Mouse (Mus musculus) lung, embryonic 15.5 days (tissue): Measurements from ENCODE around the gene Mef2d. TPM values are rescaled to one million over a fixed set of nuclear protein-coding genes. Genes with fewer than 3 reads are reported as not detected.
A peak's percentile ranks its signal among the peaks of the same experiment; 100 is the strongest.

Experiments
- ATAC-seq: fragments of 200-750 bp; cut with Nextera tagmentation; 2 replicates; pipeline ENCODE4 v1.8.0; 2017; ENCODE audit warnings: moderate number of reproducible peaks, borderline replicate concordance; ENCODE audit not compliant: low FRiP score, low TSS enrichment; ENCODE audit errors: extremely low read depth
- H3K27ac ChIP-seq: fragments of 300-500 bp; sonication (generic); 2 replicates; pipeline ENCODE4 v1.5.1; 2015; ENCODE audit warnings: moderate library complexity, mild to moderate bottlenecking, inconsistent platforms
- H3K27me3 ChIP-seq: fragments of 300-500 bp; sonication (generic); 2 replicates; pipeline ENCODE4 v1.6.1; 2015; ENCODE audit warnings: inconsistent platforms
- H3K36me3 ChIP-seq: fragments of 300-500 bp; sonication (generic); 2 replicates; pipeline ENCODE4 v1.6.1; 2015; ENCODE audit warnings: inconsistent platforms
- H3K4me1 ChIP-seq: fragments of 300-500 bp; sonication (generic); 2 replicates; pipeline ENCODE4 v1.6.1; 2015; ENCODE audit warnings: inconsistent platforms
- H3K4me2 ChIP-seq: fragments of 300-500 bp; sonication (generic); 2 replicates; pipeline ENCODE4 v1.6.1; 2015; ENCODE audit warnings: inconsistent platforms, mild to moderate bottlenecking, moderate library complexity
- H3K4me3 ChIP-seq: fragments of 300-500 bp; sonication (generic); 2 replicates; pipeline ENCODE4 v1.5.1; 2015; ENCODE audit warnings: mild to moderate bottlenecking, inconsistent platforms
- H3K9ac ChIP-seq: fragments of 300-500 bp; sonication (generic); 2 replicates; pipeline ENCODE4 v1.6.1; 2015; ENCODE audit warnings: inconsistent platforms
- H3K9me3 ChIP-seq: fragments of 300-500 bp; sonication (generic); 2 replicates; pipeline ENCODE4 v1.6.1; 2016; ENCODE audit warnings: inconsistent platforms
- WGBS: fragments of 180-500 bp; shearing (Covaris S2); methylation state at CpG from one replicate; pipeline ENCODE4 v1.1.7; 2015; 5-methylcytosine and 5-hydroxymethylcytosine counted together
- polyA plus RNA-seq: library from polyadenylated mRNA; unstranded; fragments of >200 nt; fragmentation: Nextera tagmentation; extraction: Ambion mirVana; gene quantifications from 2 replicates; pipeline ENCODE4 v1.2.1, GENCODE M21; 2015

Mef2d gene
- polyA plus RNA-seq, 1 experiment from 2014 or later: 20.4 TPM

GRCm38 (mm10) chr3:88154236-88154635 lies 12.1 kb downstream of the Mef2d start:
- H3K9me3 ChIP-seq: no peaks in the 10 kb centered on the region
- H3K27me3 ChIP-seq: no peaks in the 10 kb centered on the region
- H3K27ac ChIP-seq: no peak overlapping the region
- H3K4me3 ChIP-seq: no peak overlapping the region
- WGBS: 81% methylated on average over 2 of the region's 2 CpGs
- no peak for ATAC-seq
- no peak overlapping the region for H3K4me2 ChIP-seq
- peaks cover 29% of the 10 kb centered on the region for H3K36me3 ChIP-seq
- no peak overlapping the region for H3K9ac ChIP-seq
- H3K4me1 ChIP-seq: peaks cover 21% of the 10 kb centered on the region

GRCm38 (mm10) chr3:88156817-88157216 lies 14.6 kb downstream of the Mef2d start:
- Histone ChIP-seq H3K36me3 (peaks cover 55% of the 10 kb centered on the region), H3K27me3 (no peaks in the 10 kb centered on the region), H3K4me2 (no peak overlapping the region), H3K9me3 (no peaks in the 10 kb centered on the region), H3K4me3 (no peak overlapping the region), H3K27ac (no peak overlapping the region), H3K4me1 (0 out of 2 replicates have a peak, but pooled peaks cover 3% of the 10 kb centered on the region), H3K9ac (no peak overlapping the region)
- no peak for ATAC-seq

GRCm38 (mm10) chr3:88157771-88158597 lies 15.8 kb downstream of the Mef2d start:
- peak; percentile 77 for ATAC-seq
- no peak overlapping the region for H3K9ac ChIP-seq
- no peak overlapping the region for H3K4me3 ChIP-seq
- H3K27me3 ChIP-seq: no peaks in the 10 kb centered on the region
- H3K4me2 ChIP-seq: no peak overlapping the region
- no peak overlapping the region for H3K27ac ChIP-seq
- H3K36me3 ChIP-seq: peaks cover 67% of the 10 kb centered on the region
- 0 out of 2 replicates have a peak, but pooled peaks cover 2% of the 10 kb centered on the region for H3K4me1 ChIP-seq
- H3K9me3 ChIP-seq: no peaks in the 10 kb centered on the region
- WGBS: 20% methylated on average over 23 of the region's 23 CpGs

- Histone ChIP-seq H3K27ac (no peak overlapping the region), H3K36me3 (peaks cover 75% of the 10 kb centered on the region), H3K4me2 (no peak overlapping the region), H3K9ac (no peak overlapping the region), H3K27me3 (no peaks in the 10 kb centered on the region), H3K4me1 (no peaks in the 10 kb centered on the region), H3K4me3 (no peak overlapping the region), H3K9me3 (no peaks in the 10 kb centered on the region)
- ATAC-seq: no peak
- 82% methylated on average over 6 of the region's 6 CpGs for WGBS
Measured at GRCm38 (mm10) chr3:88158991-88159390, 16.8 kb downstream of the Mef2d start.

GRCm38 (mm10) chr3:88160856-88161255 lies 18.7 kb downstream of the Mef2d start:
- Histone ChIP-seq H3K4me2 (no peak overlapping the region), H3K4me3 (no peak overlapping the region), H3K27ac (no peak overlapping the region), H3K36me3 (peaks cover 89% of the 10 kb centered on the region), H3K9me3 (no peaks in the 10 kb centered on the region), H3K27me3 (no peaks in the 10 kb centered on the region), H3K4me1 (no peaks in the 10 kb centered on the region), H3K9ac (no peak overlapping the region)
- WGBS: 68% methylated on average over 6 of the region's 6 CpGs
- no peak for ATAC-seq

GRCm38 (mm10) chr3:88162259-88162658 lies 20.1 kb downstream of the Mef2d start:
- 61% methylated on average over 8 of the region's 8 CpGs for WGBS
- no peaks in the 10 kb centered on the region for H3K9me3 ChIP-seq
- ATAC-seq: no peak

GRCm38 (mm10) chr3:88162811-88163210 lies 20.6 kb downstream of the Mef2d start:
- no peak overlapping the region for H3K4me3 ChIP-seq
- H3K4me2 ChIP-seq: no peak overlapping the region
- no peaks in the 10 kb centered on the region for H3K4me1 ChIP-seq
- ATAC-seq: no peak
- no peaks in the 10 kb centered on the region for H3K27me3 ChIP-seq
- H3K27ac ChIP-seq: no peak overlapping the region
- H3K9me3 ChIP-seq: no peaks in the 10 kb centered on the region
- H3K9ac ChIP-seq: no peak overlapping the region
- WGBS: 77% methylated on average over 4 of the region's 4 CpGs
- peaks cover 92% of the 10 kb centered on the region for H3K36me3 ChIP-seq

More at GRCm38 (mm10) chr3:88162259-88162658, 20.1 kb downstream of the Mef2d start:
- Histone ChIP-seq H3K4me2 (no peak overlapping the region), H3K36me3 (peaks cover 88% of the 10 kb centered on the region), H3K27ac (no peak overlapping the region), H3K4me3 (no peak overlapping the region), H3K27me3 (no peaks in the 10 kb centered on the region), H3K9ac (no peak overlapping the region), H3K4me1 (no peaks in the 10 kb centered on the region)

GRCm38 (mm10) chr3:88163847-88164246 lies 21.7 kb downstream of the Mef2d start:
- Histone ChIP-seq H3K27ac (no peak overlapping the region), H3K9ac (no peak overlapping the region)

GRCm38 (mm10) chr3:88164263-88164662 lies 22.1 kb downstream of the Mef2d start:
- Histone ChIP-seq H3K4me1 (no peaks in the 10 kb centered on the region), H3K9me3 (no peaks in the 10 kb centered on the region), H3K4me2 (no peak overlapping the region), H3K36me3 (peaks cover 94% of the 10 kb centered on the region), H3K27me3 (no peaks in the 10 kb centered on the region), H3K4me3 (no peak overlapping the region), H3K9ac (no peak overlapping the region), H3K27ac (no peak overlapping the region)
- no peak for ATAC-seq
- whole genome bisulfite sequencing: 92% methylated on average over 3 of the region's 3 CpGs

More at GRCm38 (mm10) chr3:88163847-88164246, 21.7 kb downstream of the Mef2d start:
- Histone ChIP-seq H3K4me2 (no peak overlapping the region), H3K36me3 (peaks cover 93% of the 10 kb centered on the region), H3K27me3 (no peaks in the 10 kb centered on the region), H3K4me3 (no peak overlapping the region), H3K4me1 (no peaks in the 10 kb centered on the region), H3K9me3 (no peaks in the 10 kb centered on the region)
- no peak for ATAC-seq
- 70% methylated on average over 3 of the region's 3 CpGs for WGBS

- H3K27ac ChIP-seq: no peak overlapping the region
- WGBS: 76% methylated on average over 5 of the region's 5 CpGs
Measured at GRCm38 (mm10) chr3:88166056-88166455, 23.9 kb downstream of the Mef2d start.

GRCm38 (mm10) chr3:88170361-88170760 lies 28.2 kb downstream of the Mef2d start:
- WGBS: 77% methylated on average over 5 of the region's 5 CpGs
- no peak overlapping the region for H3K4me2 ChIP-seq
- H3K27ac ChIP-seq: no peak overlapping the region
- peaks cover 75% of the 10 kb centered on the region for H3K36me3 ChIP-seq
- no peaks in the 10 kb centered on the region for H3K27me3 ChIP-seq
- no peak overlapping the region for H3K9ac ChIP-seq
- no peaks in the 10 kb centered on the region for H3K4me1 ChIP-seq
- no peaks in the 10 kb centered on the region for H3K9me3 ChIP-seq
- ATAC-seq: no peak
- no peak overlapping the region for H3K4me3 ChIP-seq

More at GRCm38 (mm10) chr3:88166056-88166455, 23.9 kb downstream of the Mef2d start:
- no peaks in the 10 kb centered on the region for H3K9me3 ChIP-seq
- H3K27me3 ChIP-seq: no peaks in the 10 kb centered on the region
- peaks cover 94% of the 10 kb centered on the region for H3K36me3 ChIP-seq
- H3K9ac ChIP-seq: no peak overlapping the region
- H3K4me1 ChIP-seq: no peaks in the 10 kb centered on the region
- no peak for ATAC-seq
- no peak overlapping the region for H3K4me3 ChIP-seq
- no peak overlapping the region for H3K4me2 ChIP-seq

GRCm38 (mm10) chr3:88172440-88172839 lies 30.3 kb downstream of the Mef2d start:
- Histone ChIP-seq H3K9me3 (no peaks in the 10 kb centered on the region), H3K36me3 (peaks cover 59% of the 10 kb centered on the region), H3K9ac (no peak overlapping the region), H3K27me3 (no peaks in the 10 kb centered on the region), H3K4me2 (no peak overlapping the region), H3K27ac (no peak overlapping the region), H3K4me1 (peaks cover 5% of the 10 kb centered on the region; the same call in 1 of the 2 replicates), H3K4me3 (no peak overlapping the region)
- no peak for ATAC-seq
- 88% methylated on average over 3 of the region's 3 CpGs for WGBS
